Mouse (Mus musculus): ENCODE measurements around the gene Rin2. TPM values are rescaled to one million over a fixed set of nuclear protein-coding genes. Genes with fewer than 3 reads are reported as not detected.
A peak's percentile ranks its signal among the peaks of the same experiment; 100 is the strongest.

Rin2 gene
- total and polyA plus RNA-seq, 2 experiments from 2014 or later: 9.9 to 12.7 TPM

DNA sequence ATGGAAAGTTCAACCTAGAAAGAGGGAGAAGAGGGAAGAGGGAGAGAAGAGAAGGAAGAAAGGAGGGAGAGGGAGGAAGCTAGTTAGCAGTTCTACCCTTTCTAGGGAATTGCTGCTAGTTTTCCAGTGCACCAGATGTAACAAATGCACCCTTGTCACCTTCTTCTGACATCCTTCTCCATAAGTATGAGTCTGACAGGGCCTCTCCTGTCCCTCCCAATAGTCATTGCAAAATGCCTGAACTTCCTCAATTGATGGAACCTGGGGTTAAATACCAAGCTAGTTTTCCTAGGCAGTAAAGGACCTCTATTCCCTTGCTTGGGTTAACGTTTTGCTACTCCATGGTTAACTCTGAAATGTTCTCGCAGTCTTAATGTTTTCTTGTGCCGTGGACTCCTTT lies 149.7 kb downstream of the Rin2 start:
- Histone ChIP-seq H3K27me3 (ENCODE audit: insufficient read depth, low read length) (no peaks in the 10 kb centered on the region), H3K4me1 (ENCODE audit: insufficient read depth) (no peaks in the 10 kb centered on the region), H3K36me3 (ENCODE audit: insufficient read depth) (no peaks in the 10 kb centered on the region), H3K9me3 (ENCODE audit: low read length) (no peaks in the 10 kb centered on the region), H3K27ac (ENCODE audit: low read depth, low read length) (no peak overlapping the region), H3K9ac (no peak overlapping the region), H3K4me2 (ENCODE audit: low read depth) (no peak overlapping the region), H3K4me3 (ENCODE audit: low read depth, low read length) (no peak overlapping the region)
- ATAC-seq: no peak
- no peak for DNase-seq
- 92% methylated on average over 3 of the region's 3 CpGs for WGBS
- no peak for TF ChIP-seq CTCF (IDR thresholded peaks at IDR 0.05; ENCODE audit: low read depth)

GRCm38 (mm10) chr2:145825221-145825620 lies 150.2 kb downstream of the Rin2 start:
- H3K9ac ChIP-seq: no peak overlapping the region
- ATAC-seq: no peak
- no peak for DNase-seq
- no peak overlapping the region for H3K4me3 ChIP-seq (ENCODE audit: low read depth, low read length)
- H3K9me3 ChIP-seq (ENCODE audit: low read length): no peaks in the 10 kb centered on the region
- no peaks in the 10 kb centered on the region for H3K27me3 ChIP-seq (ENCODE audit: insufficient read depth, low read length)
- no peak overlapping the region for H3K4me2 ChIP-seq (ENCODE audit: low read depth)
- H3K36me3 ChIP-seq (ENCODE audit: insufficient read depth): no peaks in the 10 kb centered on the region
- no peaks in the 10 kb centered on the region for H3K4me1 ChIP-seq (ENCODE audit: insufficient read depth)
- TF ChIP-seq CTCF (IDR thresholded peaks at IDR 0.05; ENCODE audit: low read depth): no peak
- H3K27ac ChIP-seq (ENCODE audit: low read depth, low read length): no peak overlapping the region
- WGBS: 95% methylated on average over 10 of the region's 10 CpGs

GRCm38 (mm10) chr2:145827930-145828329 lies 152.9 kb downstream of the Rin2 start:
- ATAC-seq (no peak), DNase-seq (no peak)
- Histone ChIP-seq H3K4me3 (ENCODE audit: low read depth, low read length) (no peak overlapping the region), H3K9ac (no peak overlapping the region), H3K4me2 (ENCODE audit: low read depth) (no peak overlapping the region), H3K36me3 (ENCODE audit: insufficient read depth) (no peaks in the 10 kb centered on the region), H3K27me3 (ENCODE audit: insufficient read depth, low read length) (no peaks in the 10 kb centered on the region), H3K9me3 (ENCODE audit: low read length) (no peaks in the 10 kb centered on the region), H3K27ac (ENCODE audit: low read depth, low read length) (no peak overlapping the region), H3K4me1 (ENCODE audit: insufficient read depth) (0 out of 2 replicates have a peak, but pooled peaks cover 6% of the 10 kb centered on the region)
- no peak for TF ChIP-seq CTCF (IDR thresholded peaks at IDR 0.05; ENCODE audit: low read depth)
- 79% methylated on average over 2 of the region's 2 CpGs for WGBS

- Histone ChIP-seq H3K27me3 (ENCODE audit: insufficient read depth, low read length) (no peaks in the 10 kb centered on the region), H3K4me3 (ENCODE audit: low read depth, low read length) (no peak overlapping the region), H3K9me3 (ENCODE audit: low read length) (no peaks in the 10 kb centered on the region), H3K4me1 (ENCODE audit: insufficient read depth) (0 out of 2 replicates have a peak, but pooled peaks cover 6% of the 10 kb centered on the region), H3K36me3 (ENCODE audit: insufficient read depth) (no peaks in the 10 kb centered on the region), H3K4me2 (ENCODE audit: low read depth) (no peak overlapping the region), H3K9ac (no peak overlapping the region), H3K27ac (ENCODE audit: low read depth, low read length) (no peak overlapping the region)
- DNase-seq (no peak), ATAC-seq (no peak)
- 93% methylated on average over 3 of the region's 3 CpGs for WGBS
- TF ChIP-seq CTCF (IDR thresholded peaks at IDR 0.05; ENCODE audit: low read depth): no peak
These were observed 153.6 kb downstream of the Rin2 start for GRCm38 (mm10) chr2:145828603-145829002.

DNA sequence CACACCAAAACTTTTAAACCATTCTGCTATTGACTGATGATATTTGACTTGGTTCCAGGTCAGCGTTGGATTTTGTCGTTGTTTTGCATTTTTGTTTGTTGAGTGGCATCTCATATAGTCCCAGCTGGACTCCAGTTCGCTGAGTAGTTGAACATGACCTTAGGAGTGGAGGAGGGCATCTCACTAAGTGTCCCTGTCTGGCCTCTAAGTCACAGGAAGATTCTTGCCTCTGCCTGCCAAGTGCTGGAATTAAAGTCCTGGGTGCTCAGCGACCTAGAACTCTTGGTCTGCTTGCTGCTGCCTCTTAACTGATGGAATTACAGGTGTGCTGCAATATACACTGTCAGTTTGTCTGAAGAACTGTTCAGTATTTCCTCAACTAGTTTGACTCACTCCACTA lies 154.2 kb downstream of the Rin2 start:
- WGBS: 90% methylated on average over 4 of the region's 4 CpGs
- no peak overlapping the region for H3K9ac ChIP-seq
- no peaks in the 10 kb centered on the region for H3K27me3 ChIP-seq (ENCODE audit: insufficient read depth, low read length)
- 0 out of 2 replicates have a peak, but pooled peaks cover 6% of the 10 kb centered on the region for H3K4me1 ChIP-seq (ENCODE audit: insufficient read depth)
- no peaks in the 10 kb centered on the region for H3K9me3 ChIP-seq (ENCODE audit: low read length)
- no peak overlapping the region for H3K4me3 ChIP-seq (ENCODE audit: low read depth, low read length)
- no peaks in the 10 kb centered on the region for H3K36me3 ChIP-seq (ENCODE audit: insufficient read depth)
- no peak for ATAC-seq
- H3K27ac ChIP-seq (ENCODE audit: low read depth, low read length): no peak overlapping the region
- H3K4me2 ChIP-seq (ENCODE audit: low read depth): no peak overlapping the region
- DNase-seq: no peak
- no peak for TF ChIP-seq CTCF (IDR thresholded peaks at IDR 0.05; ENCODE audit: low read depth)

DNA sequence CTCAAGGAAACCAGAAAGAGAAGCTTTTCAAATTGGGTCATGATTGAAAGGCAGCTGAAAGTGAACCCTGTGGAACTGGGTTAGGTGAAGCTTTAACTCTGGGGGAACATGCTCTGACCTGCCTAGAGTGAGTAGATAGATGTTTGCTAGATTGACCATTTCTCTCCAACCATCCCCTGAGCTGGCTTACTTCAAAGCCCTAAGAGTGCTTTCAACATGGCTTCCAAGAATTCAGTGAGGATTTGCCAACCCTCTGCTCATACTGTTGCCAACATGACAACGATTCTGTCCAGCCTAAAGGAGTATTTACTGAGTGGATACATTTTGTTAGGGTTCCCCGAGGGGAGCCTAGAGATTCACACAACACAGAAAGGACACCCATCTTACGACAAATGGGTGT lies 155.4 kb downstream of the Rin2 start:
- Histone ChIP-seq H3K4me3 (ENCODE audit: low read depth, low read length) (no peak overlapping the region), H3K4me2 (ENCODE audit: low read depth) (no peak overlapping the region), H3K27me3 (ENCODE audit: insufficient read depth, low read length) (no peaks in the 10 kb centered on the region), H3K9me3 (ENCODE audit: low read length) (no peaks in the 10 kb centered on the region), H3K9ac (no peak overlapping the region), H3K4me1 (ENCODE audit: insufficient read depth) (0 out of 2 replicates have a peak, but pooled peaks cover 6% of the 10 kb centered on the region), H3K36me3 (ENCODE audit: insufficient read depth) (no peaks in the 10 kb centered on the region), H3K27ac (ENCODE audit: low read depth, low read length) (no peak overlapping the region)
- no peak for TF ChIP-seq CTCF (IDR thresholded peaks at IDR 0.05; ENCODE audit: low read depth)
- ATAC-seq: no peak
- DNase-seq: no peak
- 77% methylated on average over 3 of the region's 3 CpGs for WGBS

GRCm38 (mm10) chr2:145831949-145832835 lies 157.2 kb downstream of the Rin2 start:
- Histone ChIP-seq H3K27me3 (ENCODE audit: insufficient read depth, low read length) (no peaks in the 10 kb centered on the region), H3K4me2 (ENCODE audit: low read depth) (peak overlapping the region; percentile 34), H3K4me3 (ENCODE audit: low read depth, low read length) (no peak overlapping the region), H3K36me3 (ENCODE audit: insufficient read depth) (no peaks in the 10 kb centered on the region), H3K9ac (peak overlapping the region; percentile 35), H3K9me3 (ENCODE audit: low read length) (no peaks in the 10 kb centered on the region), H3K27ac (ENCODE audit: low read depth, low read length) (peak overlapping the region; percentile 76), H3K4me1 (ENCODE audit: insufficient read depth) (0 out of 2 replicates have a peak, but pooled peaks cover 6% of the 10 kb centered on the region)
- no peak for TF ChIP-seq CTCF (IDR thresholded peaks at IDR 0.05; ENCODE audit: low read depth)
- ATAC-seq: peak; percentile 98
- WGBS: 29% methylated on average over 17 of the region's 17 CpGs
- peak; percentile 84 for DNase-seq

All from forebrain, postnatal 0 days (tissue).